Mouse (Mus musculus): ENCODE data around the gene Madd.

The Madd gene

GRCm38 (mm10) chr2:91183711-91184405 lies at the start of gene Madd:
Gene Madd (minus strand): TSS chr2:91183837.
- no peak for DNase-seq (ENCODE audit: low spot score)

GRCm38 (mm10) chr2:91229735-91230134 lies 46.1 kb upstream of the Madd start:
- DNase-seq (ENCODE audit: low spot score): no peak

- no peak for DNase-seq (ENCODE audit: low spot score)
Measured at GRCm38 (mm10) chr2:91223614-91224013, 40.0 kb upstream of the Madd start.

DNA sequence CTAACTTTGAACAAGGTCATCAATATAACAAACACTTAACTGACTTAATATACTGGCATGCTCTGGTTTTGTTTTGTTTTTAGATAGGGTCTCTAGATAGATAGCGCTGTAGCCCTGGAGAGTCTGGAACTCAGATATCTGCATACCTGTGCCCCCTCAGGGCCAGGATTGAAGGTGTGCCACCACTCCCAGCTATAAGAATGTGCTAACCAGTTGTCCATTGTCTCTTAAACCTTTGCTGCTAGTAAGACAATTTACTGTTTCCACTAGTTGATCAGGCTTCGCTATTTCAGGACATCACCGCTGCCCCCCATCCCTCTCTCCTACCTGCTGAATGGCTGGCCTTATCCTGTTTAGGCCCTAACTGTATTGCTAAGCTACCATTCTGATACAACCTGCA lies 36.9 kb upstream of the Madd start:
- DNase-seq (ENCODE audit: low spot score): no peak

DNA sequence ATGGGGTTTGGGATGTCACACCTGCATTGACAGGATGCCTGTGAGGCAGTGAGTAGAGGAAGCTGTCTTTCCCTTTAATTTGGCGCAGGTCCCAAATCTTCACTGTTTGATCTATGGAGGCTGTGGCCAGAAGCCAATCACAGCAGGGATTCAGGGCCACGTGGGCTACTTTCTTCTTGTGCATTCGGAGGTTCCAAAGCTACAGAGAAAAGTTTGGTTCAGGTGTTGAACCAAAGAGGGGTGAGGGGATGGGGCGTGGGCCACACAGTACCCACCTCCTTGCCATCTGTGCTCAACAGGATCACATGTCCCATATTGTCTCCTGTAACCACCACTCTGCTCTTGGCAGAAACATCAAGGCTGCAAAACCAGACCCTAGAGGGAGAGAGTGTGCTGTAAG lies 33.4 kb upstream of the Madd start:
- no peak for DNase-seq (ENCODE audit: low spot score)

DNA sequence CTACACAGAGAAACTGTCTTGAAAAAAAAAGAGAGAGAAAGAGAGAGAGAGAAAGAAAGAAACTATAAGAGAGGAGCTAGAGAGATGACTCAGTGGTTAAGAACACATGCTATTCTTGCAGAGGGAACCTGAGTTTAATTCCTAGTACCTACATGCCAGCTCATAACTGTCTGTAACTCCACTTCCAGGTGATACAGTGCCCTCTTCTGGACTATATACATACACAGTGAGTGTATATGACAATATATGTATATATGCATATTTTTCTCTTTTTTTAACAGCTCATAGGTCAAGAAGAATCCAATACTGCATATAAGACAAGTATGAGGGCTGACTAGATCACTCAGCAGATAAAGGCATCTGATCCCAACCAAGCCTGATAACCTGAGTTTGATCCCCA lies 29.7 kb upstream of the Madd start:
- DNase-seq (ENCODE audit: low spot score): no peak

DNA sequence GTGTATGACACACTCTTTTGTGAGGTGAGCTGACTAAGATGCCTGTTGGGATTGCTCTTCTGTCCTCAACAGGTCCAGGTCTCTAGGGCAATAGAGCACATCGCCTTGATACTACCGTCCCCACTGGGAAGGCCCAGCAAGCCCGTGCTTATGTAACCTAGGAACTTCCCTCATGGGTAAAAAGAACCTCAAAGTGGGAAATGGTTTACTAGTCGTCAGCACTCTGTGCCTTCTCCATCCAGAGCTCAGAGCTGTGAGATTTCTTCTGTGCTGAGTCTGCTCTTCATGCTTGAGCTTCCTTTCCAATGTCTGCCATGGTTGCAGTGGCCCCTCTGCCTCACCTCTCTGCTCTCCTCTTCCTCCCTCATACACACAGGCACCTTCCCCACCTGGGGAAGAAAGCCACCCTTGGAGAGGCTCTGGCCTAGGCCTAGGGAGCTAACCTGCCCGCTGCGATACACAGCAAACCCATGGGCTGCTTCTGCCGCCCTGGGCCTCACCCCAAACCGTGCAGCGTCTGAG lies 22.7 kb upstream of the Madd start:
- no peak for DNase-seq (ENCODE audit: low spot score)

DNA sequence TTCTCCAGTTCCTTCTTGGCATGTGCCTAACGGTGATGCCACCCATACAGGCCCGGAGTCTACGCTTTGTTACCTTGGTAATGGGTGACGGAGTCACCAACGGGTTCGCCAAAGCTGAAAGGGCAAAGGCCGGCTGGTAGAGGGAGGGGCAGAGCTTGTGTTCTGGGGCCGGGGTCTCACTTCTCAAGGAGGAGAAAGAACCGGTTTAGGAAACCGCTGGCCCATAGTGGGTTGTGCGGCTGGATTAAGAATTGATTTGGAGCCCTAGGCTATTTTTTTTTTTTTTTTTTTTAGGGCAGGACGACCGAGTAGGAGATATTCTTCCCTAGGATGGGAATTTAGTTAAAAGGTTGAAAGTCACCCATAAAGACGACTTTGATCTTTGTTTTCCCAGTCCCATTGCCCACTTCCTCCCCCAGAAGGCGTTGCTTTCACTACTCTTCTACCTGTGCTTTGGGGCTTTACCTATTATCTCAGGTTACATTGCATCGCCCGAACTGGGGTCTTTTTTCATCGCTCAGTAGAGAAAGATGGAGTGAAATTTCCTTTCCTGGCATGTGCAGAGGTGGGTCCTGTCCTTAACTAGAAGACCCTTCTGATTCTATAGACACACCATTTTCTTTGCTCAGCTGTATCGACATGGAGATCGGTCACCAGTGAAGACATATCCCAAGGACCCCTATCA lies 19.5 kb upstream of the Madd start:
- DNase-seq (ENCODE audit: low spot score): no peak

- DNase-seq (ENCODE audit: low spot score): peak; percentile 96
Measured at GRCm38 (mm10) chr2:91202222-91202971, 18.8 kb upstream of the Madd start, which contains the start of the genes Nr1h3 and Acp2. Gene Nr1h3 (minus strand): TSS chr2:91202834. Gene Acp2 (plus strand): TSS chr2:91202885.

GRCm38 (mm10) chr2:91198888-91199287 lies 15.3 kb upstream of the Madd start:
- DNase-seq (ENCODE audit: low spot score): no peak

DNA sequence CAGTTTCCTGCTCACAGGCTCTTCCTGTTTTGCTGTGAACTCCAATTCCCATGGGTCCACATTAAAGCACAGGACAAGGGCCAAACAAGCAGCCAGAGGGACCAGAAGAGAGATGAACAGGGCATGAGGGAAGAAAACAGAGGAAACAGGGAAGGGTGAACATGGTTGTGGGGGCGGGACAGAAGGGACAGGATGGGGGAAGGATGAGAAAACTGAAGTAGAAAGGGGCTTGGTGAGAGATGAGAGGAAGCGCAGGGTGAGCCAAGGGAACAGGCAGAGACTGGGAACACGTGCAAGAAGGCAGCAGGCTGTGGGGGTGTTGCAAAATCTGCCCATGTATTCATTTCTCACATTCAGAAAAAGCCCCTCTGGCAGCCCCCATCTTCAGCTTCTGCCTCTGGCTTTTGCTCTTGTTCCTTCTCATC lies 13.0 kb upstream of the Madd start:
- DNase-seq (ENCODE audit: low spot score): no peak

GRCm38 (mm10) chr2:91194624-91195332 lies 11.1 kb upstream of the Madd start:
- peak; percentile 45 for DNase-seq (ENCODE audit: low spot score)

DNA sequence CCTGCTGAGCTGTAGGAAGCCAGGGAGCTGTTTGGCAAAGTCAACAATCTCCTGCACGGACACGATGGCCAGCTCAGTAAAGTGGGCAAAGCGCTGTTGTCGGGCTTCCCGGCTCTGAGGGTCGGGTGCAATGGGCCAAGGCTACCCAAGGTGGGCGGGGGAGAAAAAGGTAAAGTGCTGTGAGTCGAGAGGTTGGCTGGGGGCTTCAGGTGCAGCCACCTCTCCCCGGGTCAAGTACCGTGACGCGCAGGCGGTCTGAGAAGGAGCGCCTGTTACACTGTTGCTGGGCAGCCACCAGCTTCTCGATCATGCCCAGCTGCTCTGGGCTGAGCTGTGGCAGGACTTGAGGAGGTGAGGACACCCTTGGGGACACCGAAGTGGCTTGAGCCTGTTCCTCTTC lies 6.9 kb upstream of the Madd start:
- no peak for DNase-seq (ENCODE audit: low spot score)

DNA sequence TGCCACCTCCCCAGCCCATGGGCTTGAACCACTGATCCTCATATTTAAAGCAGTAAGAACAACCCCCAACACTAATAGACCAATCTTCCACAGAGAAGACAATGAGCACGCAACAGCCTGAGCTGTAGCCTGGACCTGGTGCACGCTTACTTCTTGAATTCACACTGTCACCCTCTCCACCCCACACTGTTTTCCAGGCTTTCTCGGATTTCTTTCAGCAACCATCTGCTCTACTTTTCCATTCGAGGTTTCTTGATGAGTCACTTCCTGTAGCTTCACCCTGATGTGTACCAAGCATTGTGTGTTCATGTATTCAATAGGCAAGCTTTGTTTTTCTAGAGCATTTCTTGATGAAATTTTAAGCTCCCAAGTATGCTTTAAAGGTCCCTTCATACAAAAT lies 3.8 kb upstream of the Madd start:
- no peak for DNase-seq (ENCODE audit: low spot score)

- no peak for DNase-seq (ENCODE audit: low spot score)
Measured at GRCm38 (mm10) chr2:91186208-91186607, 2.6 kb upstream of the Madd start.

DNA sequence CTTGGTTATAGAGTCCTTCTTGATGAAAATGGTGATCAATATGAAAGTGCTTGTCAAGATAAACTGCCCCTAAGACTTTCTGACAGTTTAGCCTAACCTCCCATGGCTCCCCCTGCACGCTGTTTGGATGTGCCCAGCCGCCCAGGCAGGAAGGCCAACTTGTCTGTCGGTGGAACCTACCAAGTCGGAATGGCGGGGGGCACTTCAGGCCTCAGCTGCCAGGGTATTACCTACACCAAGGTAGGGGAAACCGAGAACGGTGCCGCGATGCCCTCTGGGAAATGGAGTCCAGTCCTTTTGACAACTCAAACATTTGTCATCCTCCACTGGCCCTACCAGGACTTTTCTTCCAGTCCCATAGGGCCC lies 506 bp downstream of the Madd start:
- peak; percentile 62 for DNase-seq (ENCODE audit: low spot score)

- DNase-seq (ENCODE audit: low spot score): peak; percentile 43
Measured at GRCm38 (mm10) chr2:91182405-91183147, 1.1 kb downstream of the Madd start.

- DNase-seq (ENCODE audit: low spot score): no peak
Measured at GRCm38 (mm10) chr2:91182016-91182404, 1.6 kb downstream of the Madd start.

DNA sequence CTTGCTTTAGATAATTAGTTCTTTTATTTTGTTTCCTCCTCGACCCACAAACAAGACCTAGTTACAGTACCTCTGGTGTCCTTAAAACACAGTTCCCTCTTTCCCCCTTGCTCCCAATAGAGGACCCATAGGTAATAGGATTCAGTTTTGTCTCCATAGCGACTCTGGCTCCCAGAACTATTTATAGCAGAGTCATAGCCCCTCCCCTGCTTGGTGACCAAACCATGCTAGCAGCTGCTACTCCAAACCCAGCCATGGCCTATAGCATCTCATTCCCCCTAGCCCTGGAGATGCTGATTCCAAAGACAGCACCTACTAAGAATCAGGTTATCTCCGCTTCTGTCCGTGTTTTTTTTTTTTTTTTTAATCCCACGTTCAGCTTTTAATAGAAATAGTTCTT lies 2.9 kb downstream of the Madd start:
- no peak for DNase-seq (ENCODE audit: low spot score)

- DNase-seq (ENCODE audit: low spot score): no peak
Measured at GRCm38 (mm10) chr2:91179825-91180224, 3.8 kb downstream of the Madd start.

DNA sequence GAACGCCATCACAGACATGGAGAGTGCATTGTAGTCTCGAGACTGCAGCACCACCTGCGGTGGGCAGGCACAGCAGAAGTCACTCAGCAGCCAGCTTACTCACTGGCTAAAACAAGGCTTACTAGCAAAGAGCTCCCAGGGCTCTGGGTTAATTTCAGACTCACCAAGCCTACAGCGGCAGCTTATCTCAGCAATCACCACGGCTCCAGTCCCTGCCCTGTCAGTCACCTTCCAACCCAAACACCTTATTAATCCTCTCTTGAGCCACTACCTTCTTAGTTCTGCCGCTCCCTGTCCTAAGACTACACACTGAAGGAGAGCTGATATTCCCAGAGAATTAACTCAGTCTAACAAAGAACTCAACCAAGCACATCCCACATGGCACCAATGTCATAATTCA lies 7.4 kb downstream of the Madd start:
- no peak for DNase-seq (ENCODE audit: low spot score)

Data from ovary, postnatal 10 days (tissue).